Comparison of ENCODE assay signal across 6 mouse cellular contexts in genomic region chr9:10540877-10541276, GRCm38 (mm10).
DNase-seq lines count a peak whose midpoint lies in the region; TF ChIP-seq lines count a peak whose summit lies in the region.
"Not testable (repeated sequence)": the region's sequence is repeated elsewhere in the genome, so short reads cannot be mapped to it uniquely, and the experiment has no call there.

No protein-coding gene starts in this region.

- TF ChIP-seq CTCF in ES-Bruce4 (IDR thresholded peaks at IDR 0.05; ENCODE audit: low read depth, low read length) = not testable (repeated sequence)

- not testable (repeated sequence) for H3K4me1 ChIP-seq in ES-Bruce4 (ENCODE audit: control insufficient read depth, insufficient read depth, low read length); ES-E14 (ENCODE audit: control insufficient read depth in 2 of 2, insufficient read depth in 2 of 2, low read length in 2 of 2, poor library complexity in 1 of 2)

- H3K4me3 ChIP-seq in ES-Bruce4 (ENCODE audit: low read depth, low read length); ES-E14 (ENCODE audit: insufficient read depth in 1 of 2, low read depth in 1 of 2, low read length in 2 of 2, poor library complexity in 1 of 2, severe bottlenecking in 1 of 2): not testable (repeated sequence)

- in situ Hi-C loops in ES-E14 (cut with MboI; ENCODE audit: low sequenced_read_pairs in 2 of 2, unreplicated experiment in 2 of 2) = not testable (repeated sequence)

- DNase-seq in ES-CJ7 (ENCODE audit: low read depth, low spot score) (peak; percentile 94), ES-E14 (ENCODE audit: low read depth, low spot score) (peak; percentile 37), R1 (ENCODE audit: low read depth, low spot score) (peak; percentile 94), ZHBTc4 (ENCODE audit: low read depth, low spot score) (peak; percentile 79)
- DNase-seq in heart, adult 11 months = peak; percentile 80

- H3K9me3 ChIP-seq in ES-Bruce4 (replicated peaks; ENCODE audit: control insufficient read depth, insufficient read depth, low read length, poor library complexity, severe bottlenecking); ES-E14 (ENCODE audit: control insufficient read depth, insufficient read depth, low read depth, low read length): not testable (repeated sequence)

- not testable (repeated sequence) for H3K9ac ChIP-seq in ES-Bruce4 (ENCODE audit: low read depth, poor library complexity, severe bottlenecking); ES-E14 (ENCODE audit: insufficient read depth, low read depth, low read length, poor library complexity, severe bottlenecking)

- H3K27ac ChIP-seq in ES-Bruce4 (ENCODE audit: insufficient read depth, low read length) = peak overlapping the region; percentile 50
- H3K27ac ChIP-seq in ES-E14 (ENCODE audit: insufficient read depth, low read depth, low read length, poor library complexity, severe bottlenecking) = peak overlapping the region; percentile 90

- H3K36me3 ChIP-seq in ES-Bruce4 (ENCODE audit: control insufficient read depth, insufficient read depth, low read length, poor library complexity, severe bottlenecking); ES-E14 (ENCODE audit: control insufficient read depth, insufficient read depth, low read length, poor library complexity, severe bottlenecking): not testable (repeated sequence)

- TF ChIP-seq POLR2A in ES-Bruce4 (IDR thresholded peaks at IDR 0.05; ENCODE audit: insufficient read depth, low read length) = not testable (repeated sequence)

- peak; percentile 93 for TF ChIP-seq EP300 in ES-Bruce4 (IDR thresholded peaks at IDR 0.05; ENCODE audit: insufficient read depth, low read depth, low read length)

- not testable (repeated sequence) for H3K27me3 ChIP-seq in ES-Bruce4 (ENCODE audit: control insufficient read depth, insufficient read depth, low read length, poor library complexity, severe bottlenecking)

Comparison
In these comparisons a context has a peak if more than half of its experiments do, and no peak if none do; other contexts are left out.
1. DNase-seq: peak in every context shown above with its lines; median percentile 94 in ES-CJ7; 94 in R1; 80 in heart, adult 11 months; 79 in ZHBTc4; 37 in ES-E14.